Mouse (Mus musculus) kidney, adult 2 months (tissue): ENCODE measurements around the gene Pld1. TPM values are rescaled to one million over a fixed set of nuclear protein-coding genes. Genes with fewer than 3 reads are reported as not detected.

Source experiments
- DNase-seq: peaks from one replicate; pipeline ENCODE4 v3.0.0; 2021
- H3K27ac ChIP-seq: fragments of 200-500 bp; 2 replicates; pipeline ENCODE4 v1.5.1; 2012; ENCODE audit warnings: low read depth, low read length, control low read depth, inconsistent platforms; ENCODE audit not compliant: insufficient read depth
- H3K27me3 ChIP-seq: fragments of 200-500 bp; replicated peaks from 2 replicates; pipeline ENCODE4 v1.6.1; 2012; ENCODE audit warnings: mild to moderate bottlenecking, moderate library complexity, low read length, inconsistent platforms; ENCODE audit not compliant: control insufficient read depth, insufficient read depth
- H3K36me3 ChIP-seq: fragments of 200-500 bp; 2 replicates; pipeline ENCODE4 v1.6.1; 2012; ENCODE audit warnings: mild to moderate bottlenecking, moderate library complexity, low read length, inconsistent platforms; ENCODE audit not compliant: control insufficient read depth, insufficient read depth
- H3K4me1 ChIP-seq: fragments of 200-500 bp; 2 replicates; pipeline ENCODE4 v1.6.1; 2011; ENCODE audit warnings: low read length; ENCODE audit not compliant: control insufficient read depth, insufficient read depth
- H3K4me3 ChIP-seq: fragments of 200-500 bp; 2 replicates; pipeline ENCODE4 v1.5.1; 2011; ENCODE audit warnings: mild to moderate bottlenecking, low read depth, low read length, control low read depth; ENCODE audit not compliant: insufficient read depth
- CTCF ChIP-seq: fragments of 200-500 bp; conservative IDR thresholded peaks from 2 replicates; pipeline ENCODE4 v1.5.1; 2011; ENCODE audit warnings: low read depth, mild to moderate bottlenecking, control low read depth, low read length, moderate library complexity, mixed read lengths; ENCODE audit not compliant: insufficient read depth, insufficient read length
- POLR2A ChIP-seq: fragments of 200-500 bp; IDR thresholded peaks from one replicate; pipeline ENCODE4 v1.6.1; 2011; ENCODE audit warnings: low read depth, low read length, control low read depth
- WGBS: fragments of 180-500 bp; shearing (Covaris S2); methylation state at CpG from one replicate; pipeline ENCODE4 v1.1.7; 2018; 5-methylcytosine and 5-hydroxymethylcytosine counted together
- polyA plus RNA-seq: library from polyadenylated mRNA; depleted of rRNA; stranded (reverse); fragments of >200 nt; gene quantifications from 2 replicates; pipeline ENCODE4 v1.2.3, GENCODE M21; 2012

Gene Pld1
- polyA plus RNA-seq, 1 experiment, result 5.8 TPM

- no peaks in the 10 kb centered on the region for H3K4me1 ChIP-seq
- H3K27ac ChIP-seq, result no peak overlapping the region
- H3K36me3 ChIP-seq, result 0 out of 2 replicates have a peak, but pooled peaks cover 1% of the 10 kb centered on the region
- 61% methylated on average over 2 of the region's 2 CpGs for WGBS
- no peak overlapping the region for H3K4me3 ChIP-seq
- TF ChIP-seq CTCF (no peak), POLR2A (no peak)
- H3K27me3 ChIP-seq, result no peaks in the 10 kb centered on the region
- no peak for DNase-seq
These were observed 111.0 kb downstream of the Pld1 start for GRCm38 (mm10) chr3:28049526-28049925.

GRCm38 (mm10) chr3:28053076-28053475, 114.6 kb downstream of the Pld1 start:
- Histone ChIP-seq H3K36me3 (0 out of 2 replicates have a peak, but pooled peaks cover 1% of the 10 kb centered on the region), H3K27me3 (no peaks in the 10 kb centered on the region), H3K4me1 (no peaks in the 10 kb centered on the region), H3K27ac (no peak overlapping the region), H3K4me3 (no peak overlapping the region)
- no peak for DNase-seq
- WGBS, result 83% methylated on average over 4 of the region's 4 CpGs
- TF ChIP-seq POLR2A, result no peak
- no peak for TF ChIP-seq CTCF

- Histone ChIP-seq H3K36me3 (no peaks in the 10 kb centered on the region; the same call in 1 of the 2 replicates), H3K27ac (no peak overlapping the region), H3K27me3 (no peaks in the 10 kb centered on the region), H3K4me1 (no peaks in the 10 kb centered on the region), H3K4me3 (no peak overlapping the region)
- no peak for DNase-seq
- WGBS, result 72% methylated on average over 4 of the region's 4 CpGs
- TF ChIP-seq CTCF (no peak), POLR2A (no peak)
These were observed 122.2 kb downstream of the Pld1 start for GRCm38 (mm10) chr3:28060713-28061112.

- no peak overlapping the region for H3K27ac ChIP-seq
- H3K4me3 ChIP-seq, result no peak overlapping the region
- no peak for DNase-seq
- no peaks in the 10 kb centered on the region; the same call in 1 of the 2 replicates for H3K36me3 ChIP-seq
- TF ChIP-seq CTCF (no peak), POLR2A (no peak)
- no peaks in the 10 kb centered on the region for H3K4me1 ChIP-seq
- H3K27me3 ChIP-seq, result no peaks in the 10 kb centered on the region
These were observed 122.7 kb downstream of the Pld1 start for GRCm38 (mm10) chr3:28061155-28061554.

GRCm38 (mm10) chr3:28079211-28079610, 140.7 kb downstream of the Pld1 start:
- TF ChIP-seq CTCF (no peak), POLR2A (no peak)
- Histone ChIP-seq H3K36me3 (no peaks in the 10 kb centered on the region), H3K27ac (no peak overlapping the region), H3K4me3 (no peak overlapping the region), H3K4me1 (no peaks in the 10 kb centered on the region), H3K27me3 (no peaks in the 10 kb centered on the region)
- 88% methylated on average over 3 of the region's 3 CpGs for WGBS
- no peak for DNase-seq

- WGBS, result 93% methylated on average over 1 of the region's 1 CpGs
- Histone ChIP-seq H3K27ac (no peak overlapping the region), H3K27me3 (no peaks in the 10 kb centered on the region), H3K4me1 (no peaks in the 10 kb centered on the region), H3K4me3 (no peak overlapping the region), H3K36me3 (no peaks in the 10 kb centered on the region)
- TF ChIP-seq POLR2A (no peak), CTCF (no peak)
- no peak for DNase-seq
These were observed 141.6 kb downstream of the Pld1 start for GRCm38 (mm10) chr3:28080116-28080515.

- no peak for DNase-seq
- no peaks in the 10 kb centered on the region for H3K36me3 ChIP-seq
- H3K4me1 ChIP-seq, result no peaks in the 10 kb centered on the region
- WGBS, result 69% methylated on average over 6 of the region's 6 CpGs
- H3K27ac ChIP-seq, result no peak overlapping the region
- TF ChIP-seq CTCF (no peak), POLR2A (no peak)
- no peaks in the 10 kb centered on the region for H3K27me3 ChIP-seq
- H3K4me3 ChIP-seq, result no peak overlapping the region
These were observed 142.5 kb downstream of the Pld1 start for GRCm38 (mm10) chr3:28081012-28081411.
